Mouse (Mus musculus): ENCODE data around the gene Arhgef38. TPM values are rescaled to one million over a fixed set of nuclear protein-coding genes. Genes with fewer than 3 reads are reported as not detected.
A peak's percentile ranks its signal among the peaks of the same experiment; 100 is the strongest.

Gene Arhgef38
- not detected for total RNA-seq (2021)
- long read RNA-seq, experiment 1, result 0 reads
- long read RNA-seq, experiment 2, result 0 reads

DNA sequence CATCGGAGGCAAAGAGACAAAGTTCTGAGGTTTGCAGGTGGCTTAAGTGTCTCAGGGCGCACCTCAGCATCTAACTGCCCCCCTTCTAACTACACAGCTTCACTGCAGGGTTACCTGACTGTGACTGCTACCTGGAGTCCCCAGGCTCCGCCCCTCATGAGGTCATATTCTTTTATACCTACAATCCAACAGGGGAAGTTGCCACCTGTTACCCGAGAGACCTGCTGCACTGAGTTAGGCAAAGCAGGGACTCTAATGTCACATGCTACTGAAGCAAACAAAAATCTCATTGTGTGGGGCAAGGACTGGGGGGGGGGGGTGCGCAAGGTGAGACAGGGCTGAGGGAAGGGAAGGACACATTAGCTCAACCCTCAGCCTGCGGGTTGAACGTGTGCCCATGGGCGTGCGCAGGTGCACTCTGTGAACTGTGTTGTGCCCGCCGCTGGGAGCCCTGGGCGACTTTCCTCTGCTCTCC lies at the start of gene Arhgef38:
TSS of gene Arhgef38 (minus strand) at position 129 of the 475 bp plus-strand sequence.
- no peak for DNase-seq (ENCODE audit: low spot score in 2 of 2)

DNA sequence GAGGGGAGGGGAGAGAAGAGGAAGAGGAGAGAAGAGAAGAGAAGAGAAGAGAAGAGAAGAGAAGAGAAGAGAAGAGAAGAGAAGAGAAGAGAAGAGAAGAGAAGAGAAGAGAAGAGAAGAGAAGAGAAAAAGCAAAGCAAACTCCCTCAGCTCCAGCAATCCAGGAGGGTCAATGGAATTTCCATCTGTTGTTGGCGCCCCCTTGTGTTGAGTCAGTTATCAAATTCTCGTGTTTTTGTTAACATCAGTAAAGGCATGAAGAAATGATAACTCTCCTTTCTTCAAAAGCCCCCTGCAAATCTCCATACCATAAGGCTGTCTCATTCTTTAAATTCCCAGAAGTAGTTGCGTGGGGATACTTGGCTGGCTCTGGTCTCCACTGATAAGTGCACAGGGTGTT lies 37.1 kb upstream of the Arhgef38 start:
- DNase-seq (ENCODE audit: low spot score in 2 of 2), result peak; percentile 72 to 76

DNA sequence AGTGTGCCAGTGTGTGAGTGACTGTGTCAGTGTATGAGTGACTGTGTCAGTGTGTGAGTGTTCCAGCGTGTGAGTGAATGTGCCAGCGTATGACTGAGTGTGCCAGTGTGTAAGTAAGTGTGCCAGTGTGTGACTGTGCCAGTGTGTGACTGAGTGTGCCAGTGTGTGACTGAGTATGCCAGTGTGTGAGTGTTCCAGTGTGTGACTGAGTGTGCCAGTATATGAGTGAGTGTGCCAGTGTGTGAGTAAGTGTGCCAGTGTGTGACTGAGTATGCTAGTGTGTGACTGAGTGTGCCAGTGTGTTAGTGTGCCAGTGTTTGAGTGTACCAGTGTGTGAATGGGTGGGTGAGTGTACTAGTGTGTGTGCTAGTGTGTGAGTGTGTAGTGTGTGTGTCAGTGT lies 24.1 kb upstream of the Arhgef38 start:
- no peak for DNase-seq (ENCODE audit: low spot score in 2 of 2)

DNA sequence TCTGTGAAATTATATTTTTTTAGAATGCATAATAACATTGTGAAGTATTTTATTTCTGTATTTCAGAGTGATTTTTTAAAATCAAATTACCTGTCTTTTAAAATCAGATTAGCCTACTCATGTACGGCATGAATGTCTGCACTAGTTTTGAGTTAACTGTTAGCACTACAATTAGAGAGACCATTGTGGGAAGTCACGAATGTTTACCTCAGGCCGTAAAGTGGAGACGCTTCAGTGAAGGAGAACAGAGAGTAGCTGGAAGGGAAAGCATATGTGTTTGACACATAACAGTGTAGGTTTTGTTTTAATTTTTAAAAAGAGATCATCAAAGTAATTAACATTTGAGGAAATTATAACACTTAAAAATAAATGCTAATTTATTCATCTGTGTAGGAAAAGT lies 21.1 kb upstream of the Arhgef38 start:
- no peak for DNase-seq (ENCODE audit: low spot score in 2 of 2)

DNA sequence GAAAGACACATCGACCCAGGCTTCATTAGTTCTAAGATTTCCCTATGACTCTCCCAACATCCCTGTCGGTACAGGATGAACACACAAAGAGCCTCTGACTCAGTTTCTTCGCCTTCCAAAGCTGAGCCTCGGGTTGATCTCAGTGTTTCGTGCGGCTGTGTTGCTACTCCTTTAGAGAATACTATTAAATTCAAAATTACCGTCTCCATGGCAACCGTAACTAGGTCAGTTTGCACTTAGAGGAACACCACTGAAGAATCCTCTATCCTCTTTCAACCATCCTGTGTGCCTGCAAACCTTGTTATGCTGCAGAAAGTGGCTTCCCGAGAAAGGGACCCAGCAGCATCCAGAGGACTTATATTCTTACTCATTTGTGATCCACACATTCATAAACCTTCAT lies 9.3 kb upstream of the Arhgef38 start:
- no peak for DNase-seq (ENCODE audit: low spot score in 2 of 2)

DNA sequence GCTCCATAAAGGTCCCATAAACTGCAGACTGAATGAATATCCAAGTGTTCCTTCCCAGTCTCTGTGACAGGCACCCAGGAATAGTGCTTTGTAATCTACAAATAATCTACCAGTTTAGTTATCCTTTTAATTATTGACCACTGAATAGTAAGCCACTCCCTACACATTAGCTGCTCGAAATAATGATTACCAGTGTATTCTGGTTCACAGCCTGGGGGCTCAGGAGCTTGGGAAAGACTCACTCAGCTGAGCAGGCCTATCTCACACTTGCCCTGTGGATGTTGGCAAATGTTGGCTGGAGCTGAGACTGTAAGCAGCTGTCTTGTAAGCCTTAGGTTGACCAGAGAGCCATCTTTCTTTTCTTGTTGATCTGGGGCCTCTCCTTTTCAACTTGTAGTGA lies 7.2 kb upstream of the Arhgef38 start:
- DNase-seq (ENCODE audit: low spot score in 2 of 2), result no peak

DNA sequence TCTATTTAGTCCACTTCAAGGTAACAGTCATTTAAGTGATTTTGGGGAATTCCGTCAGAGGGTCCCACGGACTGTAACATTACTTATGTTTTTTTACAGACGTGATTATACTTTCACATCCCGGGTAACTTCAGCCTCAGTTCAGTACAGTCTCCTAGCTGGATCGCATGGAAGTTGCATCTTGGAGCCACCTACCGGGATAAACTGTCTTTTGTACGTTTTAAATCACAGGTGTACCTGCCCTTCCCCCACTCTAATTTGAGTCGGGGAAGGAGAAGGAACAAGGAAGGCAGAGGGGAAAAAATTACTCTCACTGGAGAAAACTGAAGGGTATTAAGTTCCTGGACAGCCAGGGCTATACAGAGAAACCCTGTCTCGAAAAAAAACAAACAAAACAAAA lies 756 bp downstream of the Arhgef38 start:
- no peak for DNase-seq (ENCODE audit: low spot score in 2 of 2)

DNA sequence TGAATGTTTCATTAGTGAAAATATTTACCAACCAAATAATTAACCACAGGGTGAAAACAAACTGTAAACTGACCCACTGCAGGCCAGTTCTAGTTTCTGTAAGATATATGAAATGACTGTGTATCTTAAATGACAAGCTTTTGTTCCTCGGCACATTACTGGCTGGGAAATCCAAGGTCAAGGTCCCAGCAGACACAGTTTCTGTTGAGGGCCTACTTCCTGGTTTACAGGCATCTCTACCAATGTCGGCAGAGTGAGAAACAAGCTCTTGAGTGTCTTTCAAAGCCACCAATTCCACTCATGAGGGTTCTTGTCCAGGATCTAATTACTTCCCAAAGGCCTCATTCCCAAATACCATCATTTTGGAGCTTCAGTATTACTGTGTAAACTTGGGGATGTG lies 4.3 kb downstream of the Arhgef38 start:
- no peak for DNase-seq (ENCODE audit: low spot score in 2 of 2)

DNA sequence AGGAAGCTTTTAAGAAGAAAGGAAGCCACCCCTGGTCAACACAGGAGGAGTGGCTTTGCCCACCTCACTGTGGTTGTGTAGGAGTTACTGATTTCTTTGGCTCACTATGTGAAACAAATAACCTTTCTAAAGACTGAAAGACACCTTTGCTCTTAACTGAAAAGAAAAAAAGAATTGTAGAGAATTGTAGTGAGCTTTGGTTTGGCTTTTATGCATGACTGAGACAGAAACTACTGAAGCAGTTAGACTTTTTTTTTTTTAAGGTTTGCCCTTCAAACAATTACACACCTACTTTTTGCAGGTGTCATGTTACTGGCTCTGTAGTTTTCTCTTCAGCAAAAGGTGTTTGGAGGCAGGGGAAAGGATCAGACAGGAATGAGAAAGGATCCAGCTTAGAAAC lies 5.2 kb downstream of the Arhgef38 start:
- DNase-seq (ENCODE audit: low spot score in 2 of 2), result no peak

DNA sequence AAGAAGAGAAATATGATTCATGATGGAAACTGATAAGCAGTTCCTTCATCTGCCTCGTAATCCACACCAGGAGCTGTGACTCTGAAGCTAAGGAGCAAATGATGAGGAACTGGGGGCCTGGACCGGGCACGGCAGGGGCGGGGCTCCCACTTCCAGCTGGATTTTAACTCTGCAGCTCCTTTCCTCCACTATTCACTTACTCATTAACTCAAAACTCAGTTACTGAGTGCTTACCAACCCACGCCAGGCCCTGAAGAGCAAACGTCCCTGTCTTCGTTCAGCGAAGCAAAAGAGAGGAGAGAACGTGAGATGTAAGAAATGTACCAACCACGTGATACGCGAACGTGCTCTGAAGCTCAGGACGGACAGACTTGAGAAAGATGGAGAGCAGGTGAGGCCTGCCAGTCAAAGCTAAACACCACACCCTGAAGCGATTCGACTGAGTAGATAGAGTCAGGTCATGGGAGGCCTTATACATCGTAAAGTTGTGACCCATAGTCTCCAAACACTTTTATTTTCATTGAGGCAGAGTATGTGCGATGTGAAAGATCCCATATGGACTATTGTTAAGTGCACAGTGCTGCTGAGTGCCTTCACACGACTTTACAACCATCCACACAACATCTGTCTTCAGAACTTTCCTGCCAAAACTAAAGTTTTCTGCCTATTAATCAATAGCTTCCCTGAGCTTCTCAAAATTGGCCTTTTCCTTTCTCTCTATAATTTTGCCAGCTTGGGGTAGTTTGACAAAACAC lies 7.3 kb downstream of the Arhgef38 start:
- no peak for DNase-seq (ENCODE audit: low spot score in 2 of 2)

DNA sequence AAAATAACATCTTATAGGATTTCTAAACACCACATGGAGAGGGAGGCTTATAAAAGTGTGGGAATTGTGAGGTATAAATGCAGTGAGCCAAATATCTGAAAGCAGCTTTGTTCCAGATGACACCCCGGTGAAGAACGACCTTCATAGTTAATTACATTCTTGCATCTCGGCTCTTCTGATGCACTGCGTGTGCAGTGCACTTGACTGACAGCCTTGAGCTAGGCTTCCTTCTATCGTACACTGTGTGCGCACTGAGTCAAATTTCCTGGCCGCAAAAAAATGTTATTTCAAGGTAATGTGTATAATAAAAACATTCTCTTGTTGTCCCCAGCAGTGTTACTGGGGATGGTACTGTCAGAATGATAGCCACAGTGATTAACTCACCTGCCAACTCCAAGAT lies 16.2 kb downstream of the Arhgef38 start:
- no peak for DNase-seq (ENCODE audit: low spot score in 2 of 2)

DNA sequence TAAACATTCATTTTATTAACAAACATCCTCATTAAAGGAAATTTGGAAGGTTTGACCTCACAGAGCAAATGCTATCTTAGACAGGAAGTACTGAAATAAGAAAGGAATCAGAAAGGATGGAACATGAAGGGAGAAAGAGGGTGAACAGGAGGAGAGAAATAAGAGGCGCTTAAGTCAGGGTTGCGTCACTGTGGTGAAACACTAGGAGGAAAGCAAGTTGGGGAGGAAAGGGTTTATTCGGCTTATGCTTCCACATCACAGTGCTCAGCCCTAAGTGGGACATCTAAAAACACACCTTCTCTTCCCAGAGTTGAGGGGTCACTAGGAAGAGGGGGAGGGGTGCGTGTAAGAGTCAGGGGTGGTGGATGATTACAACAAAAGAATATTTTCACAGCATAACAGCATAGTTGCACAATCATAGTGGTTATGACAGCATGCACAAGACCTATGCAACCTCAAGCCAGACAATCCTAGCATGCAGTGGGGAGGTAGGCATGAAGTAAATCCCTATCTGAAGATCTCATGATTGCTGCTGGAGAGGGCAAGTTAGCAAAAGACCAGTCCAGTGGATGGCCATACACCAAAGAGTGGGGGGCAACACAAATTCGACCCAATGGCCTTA lies 19.4 kb downstream of the Arhgef38 start:
- no peak for DNase-seq (ENCODE audit: low spot score in 2 of 2)

DNA sequence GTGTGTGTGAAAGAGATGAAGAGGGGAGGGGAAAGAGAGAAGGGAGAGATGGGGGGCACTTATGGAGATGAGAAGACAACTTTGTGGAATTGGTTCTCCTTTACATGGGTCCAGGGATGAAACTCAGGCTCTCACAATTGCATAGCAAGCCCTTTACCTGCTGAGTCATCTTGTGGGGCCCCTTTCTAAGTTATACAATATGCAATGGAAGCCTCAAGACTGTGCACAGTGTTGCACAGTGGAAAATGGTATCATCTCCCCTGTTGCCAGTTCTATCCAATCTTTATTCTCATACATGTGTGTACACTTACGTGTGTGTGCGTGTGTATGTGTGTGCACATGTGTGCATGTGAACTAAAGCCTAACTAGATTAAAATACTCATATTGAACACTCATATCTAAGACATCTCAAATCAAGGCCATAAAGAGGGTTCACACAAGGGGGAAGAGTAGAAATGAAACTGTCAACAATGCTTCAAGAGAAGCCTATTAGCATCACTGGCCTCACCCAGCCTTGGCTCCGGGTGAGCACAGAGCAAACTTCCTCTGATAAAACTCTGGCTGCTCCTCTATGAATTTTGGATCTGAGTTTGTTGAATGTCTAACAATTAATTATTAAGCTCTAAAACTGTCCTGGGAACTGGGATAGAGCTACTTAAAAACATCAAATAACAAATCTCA lies 21.2 kb downstream of the Arhgef38 start:
- DNase-seq (ENCODE audit: low spot score in 2 of 2), result no peak

DNA sequence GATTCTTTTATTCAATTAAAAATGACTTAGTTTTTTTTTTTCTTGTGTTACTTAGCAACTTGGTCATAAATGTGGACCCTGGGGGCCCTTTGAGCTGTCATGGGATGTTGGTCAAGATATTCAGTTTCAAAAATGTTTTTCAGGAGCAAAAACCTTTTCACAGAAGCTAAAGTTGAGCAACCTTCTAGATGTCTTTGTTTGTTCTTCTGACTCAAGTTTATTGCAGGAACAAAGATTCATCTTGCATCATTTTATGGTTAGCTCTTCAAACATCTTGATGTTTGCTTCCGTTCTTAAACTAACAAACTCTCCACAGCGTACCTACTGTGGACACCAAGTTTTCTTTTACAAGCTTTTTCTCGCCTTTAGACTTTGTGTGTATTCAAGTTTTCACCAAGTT lies 23.4 kb downstream of the Arhgef38 start:
- DNase-seq (ENCODE audit: low spot score in 2 of 2), result no peak

DNA sequence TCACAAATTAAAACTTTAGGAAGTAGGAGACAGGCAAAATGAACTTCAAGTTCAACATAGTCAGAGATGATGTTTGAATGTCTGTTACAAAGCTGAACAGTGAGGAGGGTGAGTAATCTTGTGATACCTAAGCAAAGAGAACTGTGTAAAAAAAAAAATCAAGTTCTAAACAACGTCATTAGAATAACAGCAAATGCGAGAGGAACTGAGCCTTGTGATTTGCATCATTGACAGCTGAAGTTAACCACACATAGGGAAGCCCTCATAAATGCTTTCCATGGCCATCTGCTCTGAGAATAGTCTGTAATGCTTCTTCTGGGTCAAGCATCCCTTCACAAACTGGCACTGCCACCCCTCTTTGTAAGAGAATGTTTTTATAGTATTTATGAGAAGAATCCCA lies 31.0 kb downstream of the Arhgef38 start:
- no peak for DNase-seq (ENCODE audit: low spot score in 2 of 2)

DNA sequence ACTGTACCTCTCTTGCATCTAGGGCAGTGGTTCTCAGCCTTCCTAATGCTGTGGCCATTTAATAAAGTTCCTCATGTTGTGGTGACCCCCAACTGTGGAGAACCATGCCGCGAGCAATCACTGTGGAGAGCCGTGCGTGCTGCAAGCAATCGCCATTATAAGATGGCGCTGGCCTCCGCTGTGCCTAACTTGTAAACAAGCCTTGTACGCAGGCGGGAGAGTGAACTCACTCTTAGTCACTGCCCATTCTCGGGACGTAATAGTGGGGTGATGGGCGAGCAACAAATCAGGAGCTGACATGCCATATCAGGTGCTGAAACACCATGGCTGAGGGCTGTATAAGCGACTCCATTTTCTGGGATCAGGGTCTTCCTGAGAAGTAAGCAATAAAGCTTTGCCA lies 32.6 kb downstream of the Arhgef38 start:
- DNase-seq (ENCODE audit: low spot score in 2 of 2), result no peak

DNA sequence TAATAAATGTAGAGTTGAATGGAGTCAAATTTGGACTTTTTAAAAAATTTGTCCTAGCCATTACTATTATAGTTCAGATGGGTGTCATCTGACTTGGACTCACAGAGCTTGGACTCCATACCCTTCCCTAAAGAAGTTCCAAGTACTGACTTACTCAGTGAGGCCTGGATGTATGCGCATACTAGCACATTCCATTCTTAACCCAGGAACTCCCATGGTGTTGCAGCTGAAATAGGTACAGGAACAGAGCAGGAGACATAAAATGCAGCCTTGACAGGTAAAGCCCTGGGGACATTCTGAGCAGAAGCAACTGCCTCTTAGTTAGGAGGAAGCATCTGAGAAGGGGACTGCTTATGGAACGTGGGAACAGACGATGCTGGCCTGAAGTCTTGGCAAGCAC lies 45.8 kb downstream of the Arhgef38 start:
- DNase-seq (ENCODE audit: low spot score in 2 of 2), result no peak

DNA sequence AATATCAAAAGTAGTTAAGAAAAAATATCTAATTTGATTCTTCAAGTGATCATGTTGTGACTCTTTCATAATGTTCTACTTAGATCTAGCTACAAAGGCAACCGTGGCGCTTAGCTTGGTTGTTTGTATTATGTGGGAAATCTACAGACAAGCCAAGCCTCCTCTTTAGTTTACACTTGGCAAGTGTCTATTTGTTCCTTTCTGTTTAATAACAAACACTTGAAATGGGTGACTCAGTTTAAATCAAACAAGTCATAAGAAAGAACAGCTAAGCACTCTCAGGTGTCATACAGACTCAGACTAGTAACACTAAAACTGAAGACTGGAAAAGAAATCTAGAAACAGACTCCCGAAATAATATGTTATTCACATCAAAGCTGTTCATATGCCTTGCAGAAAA lies 47.2 kb downstream of the Arhgef38 start:
- DNase-seq (ENCODE audit: low spot score in 2 of 2), result no peak

DNA sequence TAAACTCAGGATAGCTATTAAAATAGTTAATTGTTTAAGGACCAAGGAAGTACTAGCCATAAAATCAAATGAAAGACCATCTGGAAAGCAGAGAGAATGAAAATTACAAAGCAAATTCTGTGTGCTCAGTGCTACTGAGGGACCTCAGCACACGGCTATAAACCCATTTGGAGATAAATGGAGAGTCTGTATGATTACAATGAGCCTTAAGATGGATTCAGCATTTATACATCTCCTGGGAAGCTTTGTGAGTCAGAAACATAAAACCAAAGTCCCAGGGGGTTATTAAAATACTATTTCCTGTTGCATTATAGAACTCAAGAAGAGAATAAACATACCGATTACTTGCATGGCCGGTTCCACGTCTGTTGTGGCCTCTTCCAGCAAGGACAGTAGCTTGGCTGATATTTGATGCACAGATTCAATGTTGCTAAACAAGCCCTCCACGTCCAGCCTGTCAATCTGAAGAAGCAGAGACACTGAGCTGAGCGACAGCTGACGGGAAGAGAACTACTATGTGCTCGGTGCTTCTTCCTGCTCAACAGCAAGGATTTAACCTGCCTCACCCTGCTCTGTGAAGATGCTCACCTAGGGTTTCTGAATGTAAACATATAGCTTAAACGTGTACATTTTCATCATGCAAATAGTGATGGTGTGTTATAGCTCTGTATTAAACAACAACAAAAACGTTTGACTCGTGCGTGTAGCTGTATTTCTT lies 58.6 kb downstream of the Arhgef38 start:
- DNase-seq (ENCODE audit: low spot score in 2 of 2), result no peak

DNA sequence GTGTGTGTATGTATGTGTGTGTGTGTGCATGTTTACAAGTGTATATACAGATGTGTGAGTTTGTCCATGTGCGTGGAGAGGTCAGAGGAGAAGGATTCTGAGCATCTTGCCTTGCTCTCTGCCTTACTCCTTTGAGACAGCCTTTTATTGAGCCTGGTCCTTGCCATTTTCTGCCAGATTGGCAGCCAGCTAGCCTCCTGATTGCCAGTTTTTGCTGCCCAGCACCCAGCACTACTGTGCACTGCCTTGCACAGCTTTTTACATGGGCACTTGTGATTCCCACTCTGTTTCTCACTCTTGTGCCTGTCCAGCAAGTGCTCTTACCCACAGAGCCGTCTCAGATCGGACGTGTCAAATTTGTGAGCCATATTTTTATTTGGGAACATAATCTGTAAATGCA lies 62.5 kb downstream of the Arhgef38 start:
- no peak for DNase-seq (ENCODE audit: low spot score in 2 of 2)

DNA sequence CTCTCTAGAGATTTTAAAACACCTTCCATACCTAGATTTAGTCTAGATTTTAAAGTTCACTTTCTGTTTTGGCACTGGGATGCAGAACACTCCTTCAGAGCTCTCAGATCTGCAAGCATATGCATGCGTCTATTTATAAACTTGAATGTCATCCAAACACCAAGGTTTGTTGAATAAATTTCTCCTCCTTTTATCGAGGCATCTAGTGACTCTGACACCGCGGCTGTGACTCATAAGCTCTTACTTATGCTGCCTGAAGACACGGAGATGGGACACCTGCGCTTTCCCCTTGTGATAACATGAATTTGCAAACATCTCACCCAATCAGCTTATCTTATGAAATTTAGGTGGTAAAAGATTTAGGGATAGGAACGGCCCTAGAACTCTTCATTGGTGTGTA lies 65.0 kb downstream of the Arhgef38 start:
- DNase-seq (ENCODE audit: low spot score in 2 of 2), result no peak

DNA sequence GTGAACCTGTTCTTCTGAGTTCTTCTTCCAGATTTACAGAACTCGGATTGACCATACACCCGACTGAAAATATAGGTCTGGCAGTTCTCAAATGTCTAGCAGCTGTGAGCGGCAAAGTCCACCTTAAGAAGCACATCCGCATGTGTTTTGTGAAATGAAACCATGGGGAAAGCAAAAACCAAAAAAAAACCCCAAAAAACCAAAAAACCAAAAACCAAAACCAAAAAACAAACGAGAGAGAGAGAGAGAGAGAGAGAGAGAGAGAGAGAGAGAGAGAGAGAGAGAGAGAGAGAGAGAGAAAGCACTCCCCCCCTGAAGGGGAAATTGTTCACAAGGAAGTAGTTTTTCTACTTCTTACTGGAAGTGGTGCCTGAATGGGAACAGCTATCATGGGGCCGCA lies 67.2 kb downstream of the Arhgef38 start:
- DNase-seq (ENCODE audit: low spot score in 2 of 2), result no peak

All from adrenal gland, adult 18-20 months (tissue).